Mouse (Mus musculus) left cerebral cortex, adult 2 months (tissue): ENCODE measurements around the gene Zfyve26. TPM values are rescaled to one million over a fixed set of nuclear protein-coding genes. Genes with fewer than 3 reads are reported as not detected.
A peak's percentile ranks its signal among the peaks of the same experiment; 100 is the strongest.
"Not testable (repeated sequence)": the region's sequence is repeated elsewhere in the genome, so short reads cannot be mapped to it uniquely, and the experiment has no call there.

Experiments
- DNase-seq, 2 experiments: peaks; one replicate each; pipeline ENCODE4 v3.0.0; 2021 to 2022; ENCODE audit warnings: low spot score in 2 of 2, mixed read lengths in 1 of 2; ENCODE audit errors: extremely low spot score in 1 of 2
- H3K27ac ChIP-seq: fragments of 200-600 bp; 2 replicates; pipeline ENCODE4 v1.8.1; 2022
- H3K4me3 ChIP-seq: fragments of 200-600 bp; 2 replicates; pipeline ENCODE4 v1.8.1; 2022
- CTCF ChIP-seq: fragments of 200-600 bp; IDR thresholded peaks from 2 replicates; pipeline ENCODE4 v1.8.1; 2022; ENCODE audit warnings: antibody characterized with exemption, mild to moderate bottlenecking, moderate library complexity
- intact Hi-C: fragments of 180-260 bp; cut with DNase I; formaldehyde crosslinking; loops from one replicate; pipeline ENCODE4 v1.15.1; 2025
- total RNA-seq, 2 experiments: library from RNA; stranded (reverse); gene quantifications; 2 replicates each; pipeline ENCODE4 v1.2.3; 2021

The Zfyve26 gene
- total RNA-seq, 2 experiments from 2014 or later: 29.0 to 31.5 TPM

- Histone ChIP-seq H3K27ac (peak overlapping the region; percentile 7; the same call in 1 of the 2 replicates), H3K4me3 (peak overlapping the region; percentile 62)
- DNase-seq: peak; percentile 68 to 73
- TF ChIP-seq CTCF: peak; percentile 70
- intact Hi-C loops: loop anchor here (2.0 kb wide), 1 partner anchor 19 kb away; the partner anchor contains the start of gene Vti1b
These were observed 104.4 kb downstream of the Zfyve26 start for GRCm38 (mm10) chr12:79191701-79192100.

GRCm38 (mm10) chr12:79190931-79191673, 105.0 kb downstream of the Zfyve26 start:
- intact Hi-C loops: loop anchor here (2.0 kb wide), 1 partner anchor 18 kb away; the partner anchor contains the start of gene Vti1b
- peak overlapping the region; percentile 7; the same call in 1 of the 2 replicates for H3K27ac ChIP-seq
- peak; percentile 15 for TF ChIP-seq CTCF

DNA sequence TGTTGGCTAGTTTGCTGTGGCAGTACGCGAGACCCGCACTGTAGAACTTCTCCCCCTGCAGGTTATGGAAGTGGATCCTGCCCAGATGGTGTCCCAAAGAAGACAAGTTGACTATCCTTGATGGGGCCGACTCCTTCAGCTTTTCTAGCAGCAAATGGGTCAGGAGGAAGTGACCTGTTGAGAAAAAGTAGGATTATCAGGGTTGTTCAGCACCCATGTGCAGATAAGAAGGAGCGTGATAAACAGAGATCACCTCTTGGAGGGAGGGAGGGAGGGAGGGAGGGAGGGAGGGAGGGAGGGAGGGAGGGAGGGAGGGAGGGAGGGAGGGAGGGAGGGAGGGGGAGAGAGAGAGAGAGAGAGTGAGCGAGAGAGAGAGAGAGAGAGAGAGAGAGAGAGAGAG, 110.9 kb downstream of the Zfyve26 start:
- H3K4me3 ChIP-seq, intact Hi-C loops, DNase-seq, H3K27ac ChIP-seq: not testable (repeated sequence)

More at GRCm38 (mm10) chr12:79190931-79191673, 105.0 kb downstream of the Zfyve26 start:
- DNase-seq: peak; percentile 46 to 63
- peak overlapping the region; percentile 62 for H3K4me3 ChIP-seq

Other genes starting within 250 kb of the Zfyve26 start
- 10 to 100 TPM in 1 of 2 experiments, 1 to 10 TPM in 1; 9.7 to 10.3 TPM for gene Pigh, start 206.7 kb downstream of the Zfyve26 start, total RNA-seq
- 1 to 10 TPM; 2.2 to 2.3 TPM for gene Arg2, start 165.5 kb downstream of the Zfyve26 start, total RNA-seq
- 100 to 1,000 TPM; 247 to 256 TPM for gene Vti1b, start 123.6 kb downstream of the Zfyve26 start, total RNA-seq
- 10 to 100 TPM; 19.3 to 20.9 TPM for gene Rdh11, start 104.0 kb downstream of the Zfyve26 start, total RNA-seq
- 1 to 10 TPM; 1.8 to 2.1 TPM for gene Rdh12, start 87.4 kb downstream of the Zfyve26 start, total RNA-seq
- under 1 TPM in 1 of 2 experiments, not detected in 1; 0.36 TPM for gene Rad51b, start 978 bp upstream of the Zfyve26 start, total RNA-seq